Mouse (Mus musculus) cerebellum, adult 2 months (tissue): ENCODE measurements around the gene C130079G13Rik. TPM values are rescaled to one million over a fixed set of nuclear protein-coding genes. Genes with fewer than 3 reads are reported as not detected.
"Not testable (repeated sequence)": the region's sequence is repeated elsewhere in the genome, so short reads cannot be mapped to it uniquely, and the experiment has no call there.

Experiments used
- DNase-seq, 2 experiments: peaks; one replicate each; pipeline ENCODE4 v3.0.0; 2021
- H3K27ac ChIP-seq: fragments of 200-500 bp; 2 replicates; pipeline ENCODE4 v1.5.1; 2012; ENCODE audit warnings: low read length, control low read depth, inconsistent platforms; ENCODE audit not compliant: insufficient read depth
- H3K27me3 ChIP-seq: fragments of 200-500 bp; 2 replicates; pipeline ENCODE4 v1.6.1; 2012; ENCODE audit warnings: inconsistent platforms, mild to moderate bottlenecking, low read length, moderate library complexity; ENCODE audit not compliant: control insufficient read depth, insufficient read depth
- H3K4me1 ChIP-seq: fragments of 200-500 bp; 2 replicates; pipeline ENCODE4 v1.6.1; 2011; ENCODE audit warnings: low read length; ENCODE audit not compliant: control insufficient read depth, insufficient read depth
- H3K4me3 ChIP-seq: fragments of 200-500 bp; replicated peaks from 2 replicates; pipeline ENCODE3; 2011; ENCODE audit warnings: mild to moderate bottlenecking, low read depth, low read length, control low read depth; ENCODE audit not compliant: insufficient read depth
- CTCF ChIP-seq: fragments of 200-500 bp; IDR thresholded peaks from 2 replicates; pipeline ENCODE4 v1.5.1; 2011; ENCODE audit warnings: low read depth, mild to moderate bottlenecking, control low read depth, low read length, moderate library complexity, borderline replicate concordance; ENCODE audit not compliant: insufficient read depth
- POLR2A ChIP-seq: fragments of 200-500 bp; IDR thresholded peaks from 2 replicates; pipeline ENCODE4 v1.6.1; 2011; ENCODE audit warnings: low read length, control low read depth, borderline replicate concordance; ENCODE audit not compliant: insufficient read depth
- WGBS: fragments of 180-500 bp; shearing (Covaris S2); methylation state at CpG from one replicate; pipeline ENCODE4 v1.1.7; 2018; 5-methylcytosine and 5-hydroxymethylcytosine counted together
- polyA plus RNA-seq: library from polyadenylated mRNA; depleted of rRNA; stranded (reverse); fragments of >200 nt; gene quantifications from 2 replicates; pipeline ENCODE4 v1.2.3, GENCODE M21; 2012; rRNA removed

Gene C130079G13Rik
- polyA plus RNA-seq = not detected in 2 replicates

DNA sequence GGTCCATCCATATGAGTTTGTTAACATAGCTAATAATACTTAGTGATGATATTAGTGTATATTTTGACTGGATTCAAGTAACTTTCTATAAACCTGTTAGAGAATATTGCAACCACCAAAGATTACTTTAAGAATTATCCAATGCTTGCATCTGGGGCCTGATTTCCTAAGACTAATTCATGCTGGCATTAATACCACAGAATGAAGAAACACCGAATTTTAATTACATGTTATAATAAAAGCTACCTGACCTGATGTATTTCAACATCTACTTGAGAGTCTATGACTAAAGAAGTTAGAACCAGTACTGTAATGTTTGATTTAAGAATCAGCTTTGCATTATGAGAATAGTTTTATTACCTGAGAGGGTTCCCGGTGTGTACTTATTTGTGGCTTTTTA, at the start of gene C130079G13Rik:
Gene C130079G13Rik (plus strand): TSS at position 301 of the 400 bp plus-strand sequence.
- Histone ChIP-seq H3K4me3 (no peak within 1 kb of the TSS), H3K27me3 (no peaks in the 10 kb centered on the region), H3K27ac (no peak within 1 kb of the TSS), H3K4me1 (no peaks in the 10 kb centered on the region)
- TF ChIP-seq POLR2A = no peak
- no peak for DNase-seq
- 82% methylated on average over 2 of the region's 2 CpGs for WGBS

DNA sequence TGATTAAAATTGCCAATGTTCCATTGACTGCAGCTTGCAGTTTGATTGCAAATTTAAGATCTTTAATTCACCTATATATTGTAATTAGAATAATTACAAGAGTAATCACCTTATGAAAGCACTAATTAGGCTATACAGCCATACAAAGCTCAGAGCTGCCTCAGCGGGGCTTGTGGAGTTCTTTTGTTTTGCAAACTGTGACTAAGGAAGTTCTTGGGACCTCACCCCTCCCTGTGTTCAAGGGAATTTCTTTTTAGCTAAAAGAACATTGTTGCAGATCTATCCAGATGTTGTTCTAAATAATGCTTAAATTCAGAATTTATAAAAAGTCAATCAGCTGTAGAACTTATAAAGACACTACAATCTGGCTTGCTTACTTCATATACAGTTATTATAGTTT, 47.4 kb upstream of the C130079G13Rik start:
- not testable (repeated sequence) for DNase-seq, H3K4me1 ChIP-seq, H3K27me3 ChIP-seq, H3K27ac ChIP-seq, H3K4me3 ChIP-seq
- 40% methylated on average over 1 of the region's 1 CpGs for WGBS

DNA sequence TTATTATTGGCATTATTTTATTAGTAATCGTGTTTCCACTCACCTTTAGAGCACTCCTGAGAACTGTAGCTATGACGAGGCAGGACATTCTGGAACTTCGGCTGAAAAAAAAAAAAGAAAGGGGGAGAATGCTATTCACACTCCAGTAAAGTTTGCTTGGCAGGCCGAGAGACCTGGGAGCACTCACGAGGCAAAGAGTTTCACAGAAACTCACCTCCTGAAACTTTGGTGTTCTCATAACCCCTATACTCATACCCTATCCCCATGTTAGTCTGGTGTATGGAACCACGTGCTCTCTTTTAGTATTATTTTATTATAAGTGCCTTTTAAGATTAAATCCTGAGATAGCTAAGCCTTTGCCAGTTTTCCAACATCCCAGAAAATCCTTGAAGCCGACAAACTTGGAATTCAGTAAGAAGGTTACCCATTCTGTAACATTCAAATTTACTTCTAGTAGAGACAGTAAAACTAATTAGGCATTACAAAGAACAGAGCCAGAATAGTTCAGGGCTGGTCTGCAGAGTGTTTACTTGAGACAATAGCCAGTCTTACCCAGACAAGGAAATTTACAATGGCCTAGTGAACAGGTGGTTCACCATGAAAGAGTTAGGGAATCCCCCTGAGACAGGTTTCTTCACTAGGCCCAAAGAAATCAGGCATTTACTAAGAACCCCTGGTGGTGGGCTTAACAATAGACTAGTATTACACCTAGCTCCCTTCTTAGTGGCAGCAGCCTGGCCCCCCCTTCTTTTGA, 45.0 kb upstream of the C130079G13Rik start:
- not testable (repeated sequence) for H3K27me3 ChIP-seq, DNase-seq, H3K4me1 ChIP-seq, H3K27ac ChIP-seq, H3K4me3 ChIP-seq
- WGBS = 78% methylated on average over 7 of the region's 7 CpGs

DNA sequence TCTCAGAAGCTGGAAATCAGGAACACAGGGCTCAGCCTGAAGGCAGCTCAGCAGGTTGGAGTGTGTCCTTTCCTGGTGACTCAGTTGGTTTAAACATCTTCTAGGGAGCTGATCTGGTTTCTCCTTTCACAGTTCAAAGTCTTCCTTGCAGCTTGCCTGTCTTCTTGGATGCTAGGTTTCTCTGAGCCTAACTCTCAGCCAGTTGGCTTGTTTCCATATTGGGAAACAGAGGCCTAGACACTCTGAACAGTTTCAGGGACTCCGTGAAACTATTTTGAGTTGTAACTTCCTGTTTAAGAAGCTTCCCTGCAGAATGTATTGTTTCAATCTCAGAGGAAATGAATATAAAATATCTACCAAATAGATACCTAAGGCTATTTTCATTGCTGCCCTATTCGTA, 31.7 kb upstream of the C130079G13Rik start:
- WGBS = 76% methylated on average over 2 of the region's 2 CpGs
- no peak for DNase-seq
- no peaks in the 10 kb centered on the region for H3K27me3 ChIP-seq
- H3K4me1 ChIP-seq = no peaks in the 10 kb centered on the region
- no peak overlapping the region for H3K4me3 ChIP-seq
- TF ChIP-seq POLR2A (no peak), CTCF (no peak)
- no peak overlapping the region for H3K27ac ChIP-seq

DNA sequence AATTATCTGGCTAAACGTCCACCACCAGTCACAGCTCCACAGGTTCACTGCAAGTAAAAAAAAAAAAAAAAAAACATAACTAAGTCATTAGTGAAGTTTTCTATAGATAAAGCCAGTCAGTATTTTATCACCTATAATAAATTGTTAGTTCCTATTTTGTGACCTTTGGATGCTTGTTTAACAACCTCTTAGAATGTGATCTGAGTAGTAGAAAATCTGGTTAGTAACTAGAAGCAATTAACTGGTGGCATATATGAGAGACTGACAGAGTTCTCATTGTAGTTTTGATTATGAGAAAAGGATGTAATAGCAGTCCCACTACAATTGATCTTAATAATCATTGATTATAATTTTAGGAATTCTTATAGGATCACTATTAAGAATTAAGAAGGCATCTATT, 9.6 kb downstream of the C130079G13Rik start:
- H3K4me3 ChIP-seq = no peak overlapping the region
- H3K27ac ChIP-seq = no peak overlapping the region
- no peaks in the 10 kb centered on the region for H3K4me1 ChIP-seq
- DNase-seq = no peak
- H3K27me3 ChIP-seq = no peaks in the 10 kb centered on the region
- TF ChIP-seq POLR2A (no peak), CTCF (no peak)
- 79% methylated on average over 1 of the region's 1 CpGs for WGBS

DNA sequence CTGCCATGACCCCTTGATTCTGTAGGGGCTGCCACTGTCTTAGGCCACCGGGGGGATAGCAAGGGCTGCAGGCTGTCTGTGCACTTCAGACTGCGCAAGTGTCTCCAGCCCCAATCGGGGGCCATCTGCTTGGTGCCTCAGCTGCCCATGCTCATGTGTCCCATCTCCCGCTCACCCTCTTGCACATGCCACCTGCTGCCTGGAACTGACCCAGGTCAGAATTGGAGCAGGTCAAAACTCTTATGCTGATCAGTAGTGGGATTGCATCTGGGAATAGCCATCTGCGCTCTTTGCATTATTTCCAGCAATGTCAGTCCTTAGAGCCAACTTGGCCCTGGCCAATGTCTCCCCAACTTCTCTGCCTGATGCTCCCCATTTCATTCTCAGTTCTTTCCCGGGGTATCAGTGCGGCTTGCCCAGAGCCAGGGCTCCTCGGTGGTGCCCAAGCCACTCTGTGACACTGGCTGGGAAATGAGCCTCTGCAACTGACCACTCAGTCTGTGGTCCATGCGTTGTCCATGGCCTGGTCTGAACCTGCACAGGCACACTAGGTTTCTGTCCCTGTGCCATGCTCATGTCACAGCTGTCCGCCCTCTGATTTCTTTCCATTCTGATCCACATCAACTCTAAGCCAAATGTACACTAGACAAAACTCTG, 22.4 kb downstream of the C130079G13Rik start:
- DNase-seq = peak; percentile 6 to 27
- H3K4me3 ChIP-seq = no peak overlapping the region
- H3K4me1 ChIP-seq = peaks cover 4% of the 10 kb centered on the region; the same call in 1 of the 2 replicates
- WGBS = 14% methylated on average over 10 of the region's 10 CpGs
- TF ChIP-seq CTCF = no peak
- no peak for TF ChIP-seq POLR2A
- no peaks in the 10 kb centered on the region for H3K27me3 ChIP-seq
- no peak overlapping the region for H3K27ac ChIP-seq

DNA sequence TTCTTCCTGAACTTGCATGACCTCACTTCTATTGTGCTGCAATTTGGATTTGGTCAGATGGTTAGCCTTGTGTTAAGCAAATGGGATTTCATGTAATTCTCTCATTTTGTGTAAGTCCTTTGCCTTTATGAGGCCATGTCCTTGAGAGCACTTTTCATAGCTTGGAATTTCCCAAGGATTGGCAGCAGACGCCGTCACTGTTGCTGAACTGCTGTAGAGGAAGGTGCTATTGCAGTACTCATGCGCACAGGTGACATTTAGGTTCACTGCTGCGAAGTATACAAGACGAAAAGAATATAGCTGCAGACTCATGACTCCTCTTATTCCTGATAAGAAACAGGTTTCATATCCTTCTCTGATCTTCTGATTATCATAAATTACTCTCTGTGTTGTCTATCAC, 45.9 kb downstream of the C130079G13Rik start:
- Histone ChIP-seq H3K4me1 (no peaks in the 10 kb centered on the region), H3K4me3 (no peak overlapping the region), H3K27me3 (no peaks in the 10 kb centered on the region), H3K27ac (no peak overlapping the region)
- 94% methylated on average over 5 of the region's 5 CpGs for WGBS
- DNase-seq = no peak
- TF ChIP-seq POLR2A = no peak
- TF ChIP-seq CTCF = no peak

DNA sequence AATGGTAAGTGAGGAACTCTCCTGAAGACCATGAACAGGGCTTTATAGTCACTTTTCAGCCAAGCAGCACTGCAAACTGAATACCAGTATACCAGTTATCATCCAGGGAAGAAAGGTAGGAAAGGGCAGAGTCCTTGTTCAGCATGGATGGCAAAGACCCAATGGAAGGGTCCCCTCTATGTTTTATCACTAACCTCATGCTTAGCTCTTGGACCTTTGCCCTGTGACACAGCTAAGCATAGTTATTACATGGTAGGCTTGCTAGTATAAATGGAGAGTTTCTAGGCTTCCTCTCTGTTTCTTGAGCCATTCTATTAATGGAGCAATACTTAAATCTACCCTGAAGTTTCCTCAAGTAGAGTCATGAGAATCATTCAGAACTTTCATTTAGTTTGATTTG, 49.6 kb downstream of the C130079G13Rik start:
- Histone ChIP-seq H3K4me1 (no peaks in the 10 kb centered on the region), H3K4me3 (no peak overlapping the region), H3K27me3 (no peaks in the 10 kb centered on the region), H3K27ac (no peak overlapping the region)
- TF ChIP-seq POLR2A (no peak), CTCF (no peak)
- DNase-seq = no peak

Other genes with a start within 250 kb of the C130079G13Rik start
- not detected in 2 replicates for gene Gm5538, start 195.4 kb upstream of the C130079G13Rik start, polyA plus RNA-seq
- gene Gm8298, start 64.2 kb upstream of the C130079G13Rik start, polyA plus RNA-seq = not detected in 2 replicates
- gene Aadacl2, start 81.5 kb downstream of the C130079G13Rik start, polyA plus RNA-seq = not detected in 2 replicates
- gene Aadac, start 100.5 kb downstream of the C130079G13Rik start, polyA plus RNA-seq = not detected in 2 replicates
- 0.06 and 0.13 TPM in 2 replicates for gene Sucnr1, start 156.7 kb downstream of the C130079G13Rik start, polyA plus RNA-seq